Mouse (Mus musculus): Measurements from ENCODE around the gene Padi4.

Padi4 gene

DNA sequence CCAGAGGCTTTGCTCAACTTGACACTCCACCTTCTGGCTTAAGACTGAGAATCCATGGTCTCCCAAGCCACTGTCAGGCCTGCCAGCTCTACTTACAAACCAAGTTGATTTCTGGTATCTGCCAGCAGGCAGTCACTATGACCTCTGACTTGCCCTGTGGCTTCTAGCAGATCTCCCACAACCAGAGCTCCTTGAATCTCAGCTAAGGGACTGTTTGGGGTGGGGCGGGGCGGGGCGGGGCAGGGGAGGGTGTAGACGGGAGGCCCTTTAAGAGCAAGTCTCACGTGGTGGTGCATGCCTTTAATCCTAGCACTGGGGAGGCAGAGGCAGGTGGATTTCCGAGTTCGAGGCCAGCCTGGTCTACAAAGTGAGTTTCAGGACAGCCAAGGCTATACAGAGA is 41.2 kb downstream of the Padi4 start:
- DNase-seq, result no peak

DNA sequence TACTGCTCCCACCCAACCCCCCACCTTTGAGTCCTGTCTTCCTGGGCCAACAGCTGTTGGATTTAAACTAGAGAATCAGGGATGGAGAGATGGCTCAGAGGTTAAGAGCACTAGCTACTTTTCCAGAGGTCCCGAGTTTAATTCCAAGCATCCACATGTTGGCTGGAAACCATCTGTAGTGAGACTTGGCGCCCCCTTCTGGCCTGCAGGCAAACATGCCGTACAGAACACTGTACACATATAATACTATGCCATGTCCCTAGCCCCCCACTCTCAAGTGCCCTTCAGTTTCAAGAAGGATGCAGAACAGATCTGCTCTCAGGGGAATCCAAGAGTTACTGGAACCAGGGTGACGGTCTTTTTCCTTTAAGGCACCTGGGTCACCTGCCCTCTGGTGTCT is 42.4 kb downstream of the Padi4 start:
- no peak for DNase-seq

DNA sequence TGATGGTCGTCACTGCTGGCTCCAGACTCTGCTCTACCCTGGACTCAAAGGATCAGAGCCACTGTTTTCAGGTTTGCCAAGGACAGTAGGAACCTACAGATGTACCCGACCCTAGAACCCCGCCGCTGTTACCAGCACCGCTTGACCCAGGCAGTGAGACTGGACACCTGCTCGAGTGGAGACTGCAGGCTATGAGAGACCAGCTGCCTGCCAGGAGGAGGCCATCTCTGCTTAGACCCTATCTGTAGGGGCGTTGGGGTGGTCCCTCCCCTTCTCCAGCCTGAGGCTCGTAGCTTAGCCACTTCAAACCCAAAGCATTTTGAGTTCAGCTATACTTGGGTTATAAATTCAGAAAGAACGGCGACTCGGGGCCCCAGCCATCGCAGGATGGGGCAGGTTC is 47.1 kb downstream of the Padi4 start:
- DNase-seq, result no peak

DNA sequence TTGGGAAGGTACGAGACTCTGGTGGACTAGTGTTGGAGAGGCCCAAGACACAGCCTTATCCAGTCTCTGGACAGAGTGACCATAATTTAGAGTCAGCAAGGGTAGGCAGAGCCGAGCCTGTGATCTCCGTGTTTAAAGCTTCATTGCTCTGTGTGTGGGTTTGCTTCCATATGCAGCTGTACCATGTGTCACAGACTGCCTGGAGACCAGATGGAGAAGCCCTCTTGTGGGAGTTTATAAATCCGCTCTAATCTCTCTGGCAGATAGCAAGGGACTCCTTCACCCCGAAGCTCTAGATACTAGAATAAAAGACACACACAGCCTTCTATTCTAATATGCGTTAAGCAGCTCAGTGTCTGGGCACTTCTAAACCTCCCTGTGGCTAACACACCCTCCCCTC is 49.3 kb downstream of the Padi4 start:
- no peak for DNase-seq

DNA sequence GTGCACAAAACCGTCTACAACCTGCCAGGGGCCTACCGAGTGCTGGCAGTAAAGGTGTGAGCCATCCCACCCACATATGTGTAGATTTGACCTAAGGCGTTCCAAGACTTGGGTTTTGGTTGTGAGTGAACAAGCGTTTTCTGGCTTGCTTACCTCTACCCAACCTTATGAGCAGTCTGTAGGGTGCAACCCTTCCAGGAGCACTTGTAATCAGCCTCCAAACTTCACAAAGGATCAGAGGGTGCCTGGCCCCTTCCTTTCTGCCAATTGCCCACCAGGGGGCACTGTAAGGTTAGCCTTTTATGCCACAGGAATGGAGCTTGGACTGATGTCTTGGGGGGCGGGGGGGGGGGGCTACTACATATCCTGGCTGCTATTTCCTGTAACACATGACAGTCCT is 50.2 kb downstream of the Padi4 start:
- no peak for DNase-seq

DNA sequence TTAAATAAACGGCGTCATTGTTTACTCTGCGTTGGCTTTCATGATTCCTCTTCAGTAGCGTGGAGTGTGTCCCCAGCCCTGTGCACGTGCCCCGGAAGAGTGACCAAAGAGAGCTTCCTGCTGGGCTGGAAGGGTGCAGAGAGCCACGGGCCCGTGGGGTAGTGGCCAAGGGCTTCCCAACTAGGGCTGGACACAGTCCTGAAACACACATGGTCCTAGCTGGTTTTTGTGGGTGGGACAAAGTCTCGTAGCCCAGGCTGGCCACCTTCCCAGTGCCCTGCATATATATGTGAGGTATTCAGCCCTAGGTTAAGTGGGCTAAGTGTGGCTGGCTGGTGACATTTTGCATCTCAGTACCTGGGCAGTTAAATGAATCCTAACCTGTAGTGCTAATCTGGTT is 50.8 kb downstream of the Padi4 start:
- DNase-seq, result no peak

DNA sequence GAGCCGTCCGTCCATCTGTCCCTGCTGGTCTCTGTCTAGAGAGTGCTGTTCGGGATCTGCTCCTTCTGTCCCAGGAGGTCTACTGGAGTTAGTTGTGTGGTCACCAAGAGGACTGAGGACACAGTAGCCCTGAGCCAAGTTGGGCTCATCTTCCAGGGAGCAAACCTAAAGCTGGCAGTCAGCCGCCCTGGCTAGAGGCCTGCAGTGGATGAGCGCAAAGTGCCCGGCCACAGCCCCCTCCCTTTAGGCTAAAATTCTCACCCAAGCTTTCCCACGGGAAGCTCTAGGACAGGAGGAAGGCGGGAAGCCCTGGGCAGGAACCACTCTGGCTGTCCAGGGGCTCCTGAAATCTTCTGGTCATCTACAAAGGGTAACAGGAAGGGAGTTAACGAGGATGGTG is 51.3 kb downstream of the Padi4 start:
- no peak for DNase-seq

DNA sequence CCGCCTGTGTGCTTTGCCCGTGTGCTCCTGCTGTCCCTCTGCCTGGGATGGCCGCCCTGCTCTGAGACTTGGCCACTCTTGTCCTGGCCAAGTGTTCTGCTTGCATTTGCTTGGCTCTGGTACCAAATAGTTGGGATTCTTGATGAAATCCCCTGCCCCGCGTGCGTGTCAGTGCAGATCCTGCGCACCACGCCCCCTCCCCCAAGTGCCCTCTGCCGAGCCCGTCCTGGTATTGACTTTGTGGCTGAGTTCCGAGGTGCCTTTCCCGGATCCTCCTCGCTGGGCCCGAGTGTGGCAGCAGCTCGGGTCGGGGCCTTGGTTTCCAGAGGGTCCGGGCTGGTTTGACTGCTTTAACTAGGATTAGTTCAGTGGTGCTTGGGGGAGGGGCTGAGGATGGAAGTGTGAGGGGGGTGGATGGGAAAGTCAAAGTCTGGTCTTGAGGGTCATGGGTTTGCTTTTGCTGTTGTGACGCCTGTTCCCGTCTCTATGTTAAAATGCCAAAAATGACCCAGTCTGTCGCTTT is 52.0 kb downstream of the Padi4 start:
- DNase-seq, result no peak

DNA sequence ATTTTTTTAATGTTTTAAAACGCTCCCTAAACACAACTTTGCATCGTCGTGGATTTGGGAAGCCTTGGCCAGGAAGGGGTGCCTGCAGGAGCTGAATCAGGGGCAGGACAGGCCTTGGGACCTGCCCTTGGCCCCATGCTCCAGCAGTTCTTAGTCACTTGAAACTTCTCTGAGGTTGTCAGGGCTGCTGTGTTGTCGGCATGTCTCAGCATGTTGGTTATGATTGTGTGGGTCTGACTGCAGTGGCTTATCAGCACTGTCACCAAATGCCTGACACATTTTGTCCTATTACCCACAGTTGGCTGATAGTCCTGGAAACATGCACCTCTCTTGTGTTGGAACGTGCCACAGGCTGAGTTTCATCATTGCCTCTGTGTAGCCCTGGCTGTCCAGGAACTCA is 53.9 kb downstream of the Padi4 start:
- DNase-seq, result no peak

DNA sequence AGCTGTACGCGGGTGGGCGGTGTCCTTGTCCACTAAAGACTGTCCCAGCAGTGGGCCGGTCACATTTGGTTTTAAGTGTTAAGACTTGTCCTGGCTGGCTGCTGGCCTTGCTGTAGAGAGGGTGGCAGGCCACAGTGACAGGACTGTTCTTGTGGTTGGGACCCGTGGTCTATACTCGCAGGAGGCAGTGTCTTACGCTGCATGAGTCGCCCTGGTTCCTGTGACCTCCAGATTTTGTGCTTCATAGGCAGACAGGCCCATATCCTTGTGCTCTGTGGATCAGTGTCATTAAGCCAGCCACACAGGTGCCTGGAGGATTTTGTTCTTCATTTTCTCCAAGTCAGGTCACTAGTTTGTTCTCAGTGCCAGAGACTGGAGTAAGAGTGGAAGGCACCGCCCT is 55.6 kb downstream of the Padi4 start:
- DNase-seq, result no peak

DNA sequence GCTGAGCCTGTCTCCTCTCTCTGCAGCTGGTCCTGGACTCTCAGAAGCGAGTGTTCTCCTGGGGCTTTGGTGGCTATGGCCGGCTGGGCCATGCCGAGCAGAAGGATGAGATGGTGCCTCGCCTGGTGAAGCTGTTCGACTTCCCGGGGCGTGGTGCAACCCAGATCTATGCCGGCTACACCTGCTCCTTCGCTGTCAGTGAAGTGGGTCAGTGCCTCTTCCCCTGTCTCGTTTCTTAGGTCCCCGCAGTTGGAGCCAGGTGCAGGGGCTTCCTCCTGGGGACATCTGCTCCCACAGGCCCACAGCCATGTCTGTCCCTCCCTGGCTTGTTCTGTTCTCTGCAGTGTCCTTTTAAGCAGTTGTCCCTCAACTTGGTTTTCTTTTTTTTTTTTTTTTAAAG is 57.0 kb downstream of the Padi4 start:
- DNase-seq, result no peak

DNA sequence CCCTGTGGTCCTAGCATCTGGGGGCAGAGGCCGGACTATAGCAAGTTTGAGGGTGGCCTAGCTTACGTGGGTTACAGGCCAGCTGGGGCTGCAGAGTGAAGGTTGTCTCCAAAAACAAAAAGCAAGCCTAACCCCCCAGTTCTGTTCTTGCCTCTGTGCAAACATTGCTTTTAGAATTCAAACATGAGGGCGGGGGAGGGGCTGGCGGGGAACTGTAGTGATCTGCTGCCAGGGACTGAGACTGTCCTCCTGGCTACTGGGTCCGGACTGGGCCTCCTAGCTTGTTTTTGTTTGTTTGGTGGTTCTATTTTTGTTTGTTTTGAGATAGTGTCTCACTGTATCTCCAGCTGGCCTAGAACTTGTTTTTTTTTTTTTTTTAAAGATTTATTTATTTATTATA is 59.5 kb downstream of the Padi4 start:
- DNase-seq, result no peak

DNA sequence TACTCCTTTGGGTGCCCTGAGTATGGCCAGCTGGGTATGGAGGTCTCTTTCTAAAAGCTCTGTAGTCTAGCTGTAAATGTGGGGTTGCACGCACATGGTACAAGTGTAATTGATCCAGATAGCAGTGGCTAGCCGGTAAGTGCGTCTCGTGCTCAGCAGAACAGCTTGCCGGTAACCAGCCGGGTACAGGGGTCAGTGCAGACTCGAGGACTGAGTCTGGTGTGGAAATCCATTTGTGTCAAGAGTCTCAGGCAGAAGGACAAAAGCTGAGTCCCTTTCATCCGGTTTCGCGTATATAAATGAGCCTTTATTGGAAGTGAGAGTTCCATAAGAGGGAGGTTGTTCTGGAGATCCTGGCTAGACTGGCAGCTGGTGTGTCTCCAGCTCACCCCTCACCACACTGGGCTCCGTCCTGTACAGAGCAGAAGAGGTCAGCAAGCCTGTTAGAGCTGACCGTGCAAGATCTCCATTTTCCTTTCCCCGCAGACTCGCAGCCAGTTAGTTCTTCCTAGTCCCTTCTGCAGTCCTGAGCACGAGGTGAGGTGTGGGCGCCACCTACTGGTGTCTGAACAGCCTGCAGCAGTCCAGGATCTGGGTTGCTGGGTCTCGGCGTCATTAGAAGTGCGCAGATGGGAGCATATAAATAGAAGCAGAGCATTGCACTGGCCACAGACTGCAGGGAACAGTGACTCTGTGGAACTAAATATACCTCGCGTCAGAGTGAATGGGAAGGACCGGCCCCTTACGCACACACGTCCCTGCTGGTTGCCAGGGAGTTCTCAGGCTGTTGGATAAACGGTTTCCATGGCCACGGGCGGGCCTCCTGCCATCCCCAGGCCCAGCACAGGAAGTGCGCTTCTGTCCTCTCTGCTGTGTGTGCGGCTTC is 60.3 kb downstream of the Padi4 start:
- DNase-seq, result peak; percentile 58 to 66

DNA sequence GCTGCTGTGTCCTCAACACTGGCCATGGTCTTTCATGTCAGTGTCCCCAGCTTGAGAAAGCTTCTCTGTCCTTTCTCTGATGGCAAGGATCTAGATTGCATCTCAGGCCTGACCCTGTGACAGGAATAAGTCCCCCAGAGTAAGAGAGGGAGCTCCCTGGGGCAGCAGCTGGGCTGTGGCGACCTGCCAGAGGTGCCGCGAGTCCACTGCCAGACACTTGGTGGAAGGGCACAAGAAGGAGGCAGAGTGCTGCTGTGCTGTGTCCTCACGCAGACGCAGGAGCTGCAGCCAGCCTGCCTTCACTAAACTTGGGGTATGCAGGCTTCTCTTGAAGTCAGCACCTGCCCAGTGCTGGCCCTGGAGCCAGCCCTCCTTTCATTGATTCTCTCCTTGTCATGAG is 62.7 kb downstream of the Padi4 start:
- DNase-seq, result no peak

DNA sequence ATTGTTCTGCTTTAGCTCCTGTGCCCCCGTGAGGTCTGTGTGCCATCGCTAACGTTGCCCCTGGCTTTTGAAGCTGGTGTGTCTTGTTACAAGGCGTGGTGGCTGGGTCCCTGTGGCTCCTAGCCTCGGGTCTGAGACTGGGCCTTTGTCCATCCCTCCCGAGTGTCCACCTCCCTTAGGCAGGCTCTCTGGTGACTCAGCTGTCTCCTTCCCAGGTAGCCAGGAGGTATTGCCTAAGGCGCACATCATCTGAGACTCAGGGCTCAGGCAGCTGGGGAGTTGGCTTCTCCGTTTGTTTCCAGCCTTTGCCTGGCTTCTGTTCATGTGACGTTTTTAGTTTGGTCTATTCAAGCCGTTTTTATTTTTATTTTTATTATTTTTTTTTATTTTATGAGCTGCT is 63.3 kb downstream of the Padi4 start:
- DNase-seq, result no peak

DNA sequence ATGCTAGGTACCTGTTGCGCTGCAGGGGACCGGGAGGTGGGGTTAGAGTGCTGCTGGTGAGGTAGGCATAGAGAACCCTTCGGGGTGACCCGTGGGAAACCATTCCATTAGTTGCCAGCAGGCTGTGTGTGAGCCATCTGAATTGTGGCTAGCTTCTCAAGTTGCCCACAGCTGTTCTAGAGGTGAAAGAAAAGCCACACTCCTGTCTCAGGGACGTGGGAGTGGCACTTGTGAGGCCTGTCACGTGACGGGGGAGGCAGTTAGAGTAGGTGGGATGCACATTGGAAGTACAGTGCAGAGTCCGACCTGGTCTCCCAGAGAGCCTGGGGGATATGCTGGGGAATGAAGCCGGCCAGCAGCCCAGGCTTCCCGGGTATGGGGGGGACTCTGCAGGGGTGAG is 64.4 kb downstream of the Padi4 start:
- no peak for DNase-seq

DNA sequence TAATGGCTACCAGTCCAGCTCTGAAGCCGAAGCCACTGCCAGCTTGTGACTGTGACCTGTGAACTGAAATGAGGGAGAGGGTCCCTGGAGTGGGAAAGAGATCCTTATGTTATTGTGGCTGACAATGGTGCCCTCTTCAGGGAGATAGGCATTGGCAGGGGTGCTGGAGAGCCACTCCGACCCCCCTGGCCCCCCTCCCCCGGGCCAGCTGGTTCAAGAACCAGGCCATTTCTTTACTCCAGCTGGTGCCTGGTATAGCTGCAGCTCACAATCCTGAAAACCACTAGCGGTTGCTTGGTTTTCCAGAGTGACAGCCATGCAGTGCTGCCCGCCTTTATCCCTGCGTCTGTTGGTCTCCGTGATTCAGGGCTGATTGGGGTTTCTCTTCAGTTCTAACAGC is 64.9 kb downstream of the Padi4 start:
- no peak for DNase-seq

DNA sequence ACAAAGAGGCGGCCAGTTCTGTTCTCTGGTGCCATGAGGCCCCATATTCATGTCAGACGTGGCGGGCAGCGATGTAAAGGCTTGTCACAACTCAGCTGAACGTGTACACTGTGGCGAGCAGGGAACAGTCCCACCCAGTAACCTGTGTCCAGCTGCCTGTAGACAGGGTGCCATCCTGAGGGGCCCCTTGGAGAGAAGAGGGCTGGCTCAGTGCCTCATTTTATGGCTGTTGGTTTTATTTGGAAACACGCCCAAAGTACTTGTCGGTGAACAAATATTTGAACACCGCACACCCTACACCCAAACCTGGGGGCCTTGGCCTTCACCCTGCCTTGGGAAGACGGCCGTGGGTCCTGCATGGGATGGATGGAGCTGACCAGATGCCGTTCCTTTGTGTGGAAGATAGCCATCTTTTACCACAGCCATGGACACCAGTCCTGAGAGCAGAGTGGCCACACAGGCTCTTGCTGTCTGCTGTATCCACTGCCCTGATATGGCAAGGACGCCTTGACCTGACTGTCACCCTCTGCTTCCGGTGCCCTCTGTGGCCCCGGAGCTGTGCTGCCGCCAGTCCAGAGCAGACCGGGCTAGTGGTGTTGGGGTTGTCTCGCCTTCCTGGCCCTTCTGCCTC is 65.6 kb downstream of the Padi4 start:
- DNase-seq, result no peak

DNA sequence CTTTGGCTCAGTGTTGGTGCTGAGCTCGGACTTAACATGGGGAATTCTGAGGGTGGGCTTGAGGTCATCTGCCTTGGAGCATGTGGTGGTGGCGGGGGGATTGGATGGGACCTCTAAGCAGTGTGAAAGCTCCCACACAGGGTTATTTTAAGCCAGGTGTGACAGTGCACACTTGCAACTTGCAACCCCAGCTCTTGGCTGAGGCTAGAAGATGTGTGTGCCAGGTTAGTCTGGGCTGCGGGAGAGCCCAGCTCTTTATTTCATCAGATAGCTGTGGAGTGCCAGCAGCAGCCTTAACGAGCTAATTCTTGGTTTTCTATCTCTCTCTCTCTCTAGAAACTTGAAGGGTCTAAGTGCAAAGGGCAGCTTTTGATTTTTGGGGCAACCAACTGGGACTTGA is 66.4 kb downstream of the Padi4 start:
- no peak for DNase-seq

DNA sequence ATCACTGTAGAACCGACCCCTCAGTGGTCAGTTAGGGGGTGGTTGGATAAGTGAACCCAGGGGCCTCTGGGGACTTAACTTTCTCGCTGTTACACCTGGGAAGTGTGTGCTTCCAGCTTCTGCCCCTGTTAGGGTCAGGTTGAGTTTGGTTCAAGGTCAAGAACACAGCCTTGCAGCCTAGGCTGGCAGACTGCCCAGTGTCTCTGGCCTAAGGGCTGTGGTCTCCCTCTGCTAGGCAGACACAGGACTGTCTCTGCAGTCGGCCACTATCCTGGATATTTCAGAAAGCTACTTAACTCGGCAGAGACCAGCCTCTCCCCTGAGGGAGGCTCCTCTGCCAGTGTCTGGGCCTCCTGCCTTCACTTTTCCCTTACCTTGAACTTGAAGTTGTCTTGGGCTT is 69.9 kb downstream of the Padi4 start:
- DNase-seq, result no peak

DNA sequence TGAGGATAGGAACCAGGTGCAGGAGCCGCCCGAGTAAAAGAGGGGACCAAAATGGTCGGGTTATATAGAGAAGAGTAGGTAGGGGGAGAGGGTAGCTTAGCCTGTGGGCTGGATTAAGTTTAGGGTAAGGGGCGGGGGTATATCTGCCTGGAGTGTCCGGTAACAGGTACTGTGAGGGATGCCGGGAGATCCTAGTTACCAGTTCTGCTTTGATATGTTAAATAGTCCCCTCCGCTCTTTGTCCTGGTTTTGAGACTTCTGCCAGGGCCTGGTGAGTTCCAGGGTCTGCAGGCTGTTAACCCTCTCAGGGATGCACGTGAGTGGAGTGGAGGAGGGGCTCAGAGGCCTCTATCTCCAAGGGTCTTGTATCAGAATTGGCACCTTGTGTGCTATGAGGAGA is 70.4 kb downstream of the Padi4 start:
- no peak for DNase-seq

DNA sequence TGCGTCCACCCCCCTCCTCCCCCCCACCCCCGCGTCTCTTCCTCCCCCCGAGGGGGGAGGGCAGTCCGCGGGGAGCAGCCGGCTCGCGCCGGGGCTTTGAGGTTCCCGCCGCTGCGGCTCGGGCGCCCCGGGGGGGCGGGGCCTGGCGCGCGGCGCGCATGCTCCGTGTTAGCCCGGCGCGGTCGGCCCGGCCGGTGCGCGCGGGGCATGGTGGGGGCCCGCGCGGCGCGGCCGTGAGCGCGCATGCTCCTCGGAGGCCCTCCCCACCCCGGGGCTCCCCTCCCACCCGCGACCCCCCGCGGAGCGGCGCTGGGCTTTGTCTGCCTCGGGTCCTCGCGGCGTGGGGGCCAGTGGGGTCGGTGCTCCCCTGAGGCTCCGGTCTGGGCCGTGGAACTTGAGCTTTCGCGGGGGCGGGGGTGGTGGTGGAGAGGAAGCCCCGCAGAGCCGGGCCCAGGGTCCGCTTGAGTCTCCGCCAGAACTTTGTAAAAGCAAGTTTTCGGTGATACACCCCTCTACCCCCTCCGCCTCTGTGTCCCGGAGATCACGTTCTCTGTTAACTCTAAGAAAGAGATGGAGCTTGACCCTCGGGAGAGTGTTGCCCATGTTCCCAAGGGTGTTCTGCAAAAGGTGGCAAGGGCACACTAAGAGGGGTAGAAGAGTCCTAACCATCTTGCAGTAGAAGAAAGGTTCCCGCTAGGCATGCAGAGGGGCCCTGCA is 71.3 kb downstream of the Padi4 start:
- peak; percentile 71 to 78 for DNase-seq

DNA sequence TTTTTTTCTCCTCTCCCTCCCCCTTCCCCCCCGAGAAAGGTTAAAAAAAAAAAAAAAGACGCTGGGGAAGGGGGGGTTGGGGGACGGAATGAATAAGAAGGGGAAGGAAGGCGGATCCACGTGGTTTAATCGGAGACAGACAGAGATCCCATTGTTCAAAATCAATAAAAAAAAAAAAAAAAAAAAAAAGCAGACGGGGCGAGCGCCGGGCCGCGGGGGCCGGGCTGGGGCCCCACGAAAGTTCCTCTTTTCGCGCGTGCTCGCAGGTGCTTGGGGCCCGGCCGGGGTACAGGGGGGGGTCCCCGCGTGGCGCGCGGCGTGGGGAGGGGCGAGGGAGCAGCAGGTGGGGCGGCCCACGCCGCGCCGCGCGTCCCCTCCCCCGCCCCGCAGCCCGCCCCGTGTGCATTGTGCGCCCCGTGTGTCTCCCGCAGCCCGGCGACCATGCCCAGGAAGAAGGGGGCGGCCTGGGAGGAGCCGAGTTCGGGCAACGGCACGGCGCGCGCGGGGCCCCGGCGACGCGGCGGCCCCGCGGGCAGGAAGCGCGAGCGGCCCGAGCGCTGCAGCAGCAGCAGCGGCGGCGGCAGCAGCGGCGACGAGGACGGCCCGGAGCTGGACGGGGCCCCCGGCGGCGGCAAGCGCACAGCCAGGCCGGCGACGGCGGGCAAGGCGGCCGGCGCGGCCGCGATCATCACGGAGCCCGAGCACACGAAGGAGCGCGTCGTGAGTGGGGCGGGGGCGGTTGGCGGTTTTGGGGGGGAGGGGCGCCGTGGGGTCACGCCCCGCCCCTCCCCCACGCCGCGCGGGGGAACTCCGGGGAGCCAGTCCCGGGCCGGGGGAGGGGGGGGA is 72.1 kb downstream of the Padi4 start:
- peak; percentile 54 to 59 for DNase-seq
